Mouse (Mus musculus) cerebellum, postnatal 36 days (tissue): ENCODE results near the gene Sesn2.

Experiments
- DNase-seq, 2 experiments: peaks; one replicate each; pipeline ENCODE4 v3.0.0; 2021 to 2022; ENCODE audit warnings: mixed read lengths in 2 of 2

The Sesn2 gene

GRCm38 (mm10) chr4:132475895-132476878, 34.1 kb downstream of the Sesn2 start:
- no peak for DNase-seq

- no peak for DNase-seq
These were observed 35.7 kb downstream of the Sesn2 start for GRCm38 (mm10) chr4:132474631-132475030.

DNA sequence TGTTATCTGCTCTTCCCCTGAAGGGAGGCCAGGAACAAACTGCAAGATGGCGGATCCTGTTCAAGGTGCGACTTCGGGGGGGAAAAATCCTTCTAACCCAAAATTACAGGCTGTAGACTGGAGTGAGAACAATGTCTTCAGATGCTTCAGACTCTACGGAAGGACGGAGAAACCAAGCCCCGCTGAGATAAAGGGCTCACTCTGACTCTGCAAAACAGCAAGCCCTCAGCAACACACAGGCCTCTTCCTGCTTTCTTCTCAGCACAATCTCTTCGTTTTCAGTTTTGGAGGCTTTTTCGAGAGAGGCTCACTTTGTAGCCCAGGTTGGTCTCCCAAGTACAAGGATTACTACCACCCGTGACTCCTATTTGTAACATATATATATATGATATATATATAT, 36.9 kb downstream of the Sesn2 start:
- DNase-seq: no peak

GRCm38 (mm10) chr4:132469873-132470272, 40.4 kb downstream of the Sesn2 start:
- no peak for DNase-seq

GRCm38 (mm10) chr4:132464255-132464613, 46.1 kb downstream of the Sesn2 start:
- DNase-seq: no peak

- peak; percentile 94 for DNase-seq
These were observed 46.7 kb downstream of the Sesn2 start, which contains the start of gene Med18 for GRCm38 (mm10) chr4:132463430-132464254. Med18 (minus strand) TSS chr4:132463921.

DNA sequence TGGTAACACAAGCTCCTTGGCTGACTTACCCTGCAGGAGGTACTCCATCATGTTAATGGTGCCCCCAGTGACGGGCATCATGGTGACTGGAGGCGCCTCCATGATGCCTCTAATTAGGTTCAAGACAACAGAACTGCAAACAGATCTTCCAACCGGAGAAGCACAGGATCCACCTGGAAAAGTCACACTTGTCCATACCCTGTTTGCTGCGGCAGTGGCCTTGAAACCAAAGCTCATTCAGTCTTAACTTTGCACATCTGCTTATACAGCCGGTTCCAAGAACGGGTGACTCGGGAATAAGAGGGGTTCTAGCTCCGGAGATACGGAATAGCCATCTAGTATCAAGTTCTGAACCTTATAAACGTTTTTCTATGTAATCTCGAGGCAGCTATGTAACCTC, 47.5 kb downstream of the Sesn2 start:
- peak in 1 of 2 experiments; percentile 8 for DNase-seq

DNA sequence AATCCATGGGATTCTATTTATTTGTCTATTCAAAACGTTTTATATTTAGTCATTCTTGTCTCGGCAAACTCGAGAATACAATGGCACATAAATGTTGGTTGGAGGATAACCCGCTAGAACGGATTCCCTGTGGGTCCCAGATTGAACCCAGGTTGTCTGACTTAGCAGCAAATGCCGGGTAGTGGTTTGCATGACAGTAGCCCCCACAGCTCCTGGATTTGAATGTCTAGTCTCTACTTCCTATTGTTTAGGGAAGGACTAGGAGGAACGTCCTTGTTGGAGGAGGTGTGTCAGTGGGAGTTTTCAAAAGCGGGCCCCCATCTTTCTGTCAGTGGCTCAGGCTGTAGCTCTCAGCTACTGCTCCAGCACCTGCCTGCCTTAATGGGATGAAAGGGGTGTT, 50.1 kb downstream of the Sesn2 start:
- DNase-seq: no peak

GRCm38 (mm10) chr4:132455561-132455960, 54.7 kb downstream of the Sesn2 start:
- DNase-seq: no peak

DNA sequence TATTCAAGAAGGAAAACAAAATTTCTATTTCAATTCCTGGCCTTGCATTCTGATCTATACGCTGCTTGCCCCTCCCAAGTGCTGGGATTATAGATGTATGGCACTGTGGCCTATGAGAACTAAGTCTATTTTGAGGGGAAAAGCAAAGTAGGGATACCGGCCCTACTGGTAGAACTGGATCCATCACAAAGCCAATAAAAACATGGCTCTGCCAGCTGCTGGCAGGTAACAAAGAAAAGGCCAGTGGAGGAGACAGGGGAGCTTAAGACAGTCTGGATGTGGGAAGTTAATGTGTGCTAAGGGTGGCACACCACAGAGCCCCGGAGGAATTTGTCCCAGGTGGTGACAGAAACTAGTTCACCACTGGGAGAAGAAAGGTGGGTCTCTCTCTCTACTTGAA, 55.2 kb downstream of the Sesn2 start:
- no peak for DNase-seq

DNA sequence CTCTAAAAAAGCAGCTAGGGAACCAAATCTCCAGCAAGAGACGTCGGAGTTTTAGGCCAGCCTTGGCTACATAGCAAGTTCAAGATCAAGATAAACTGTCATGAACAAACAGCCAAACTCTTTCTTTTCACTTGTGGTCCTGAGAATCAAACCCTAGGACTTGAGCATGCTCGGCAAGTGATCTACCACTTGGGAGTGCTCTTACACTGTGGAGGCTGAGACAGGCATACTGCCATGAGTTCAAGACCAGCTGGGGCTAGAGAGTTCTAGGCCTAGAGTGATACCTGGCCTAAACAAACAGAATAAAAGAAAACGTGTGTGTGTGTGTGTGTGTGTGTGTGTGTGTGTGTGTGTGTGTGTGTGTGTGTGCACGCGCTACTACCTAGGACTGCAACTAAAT, 56.1 kb downstream of the Sesn2 start:
- DNase-seq: no peak

DNA sequence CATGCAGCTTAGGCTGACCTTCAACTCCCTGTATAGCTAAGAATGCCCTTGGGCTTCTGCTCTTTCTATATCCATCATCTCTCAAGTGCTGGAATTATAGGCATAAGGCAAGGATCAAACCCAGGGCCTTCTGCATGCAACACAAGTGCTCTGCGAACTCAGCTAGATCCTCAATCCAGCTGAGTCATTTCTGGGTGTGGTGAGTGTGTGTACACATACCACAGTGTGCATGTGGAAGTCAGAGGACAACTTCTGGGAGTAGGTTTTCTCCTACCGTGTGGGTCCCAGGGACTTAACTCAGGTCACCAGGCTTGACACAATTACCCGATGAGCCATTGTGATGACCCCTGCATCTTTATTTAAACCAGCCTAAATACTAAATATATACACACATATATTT, 60.5 kb downstream of the Sesn2 start:
- no peak for DNase-seq

DNA sequence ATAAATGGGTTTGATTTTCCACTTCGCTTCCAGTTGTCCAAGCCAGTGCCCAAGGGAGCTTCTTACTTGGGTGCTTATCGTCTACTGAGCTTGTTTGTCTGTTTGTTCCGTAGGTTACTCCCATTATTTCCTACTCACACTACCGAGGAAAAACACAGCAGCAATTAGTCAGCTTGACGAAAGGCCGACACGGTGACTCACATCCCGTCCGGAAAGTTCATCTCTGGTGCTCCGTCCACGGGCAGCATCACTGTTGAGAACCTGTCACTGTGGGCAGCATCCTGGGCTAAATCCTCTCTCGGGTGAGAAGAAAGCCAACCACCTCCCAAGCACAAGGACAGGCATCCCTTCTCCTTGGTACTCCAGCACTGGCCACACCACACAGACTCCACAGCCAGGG, 64.2 kb downstream of the Sesn2 start:
- DNase-seq: no peak

GRCm38 (mm10) chr4:132444516-132444915, 65.8 kb downstream of the Sesn2 start:
- no peak for DNase-seq
